Mouse (Mus musculus) heart, adult 10 weeks (tissue): ENCODE measurements around the gene Erbb4. TPM values are rescaled to one million over a fixed set of nuclear protein-coding genes. Genes with fewer than 3 reads are reported as not detected.

Experiments used
- polyA plus RNA-seq: library from polyadenylated mRNA; stranded (reverse); fragments of 350-450 nt; fragmentation: Illumina TruSeq; extraction: RNeasy Lipid Tissue Mini Kit (QIAGEN cat#74804); gene quantifications from one replicate; pipeline ENCODE4 v1.2.3, GENCODE M21; 2014; ENCODE audit warnings: low read depth, low replicate concordance

The Erbb4 gene
- polyA plus RNA-seq: 3.7 TPM

DNA sequence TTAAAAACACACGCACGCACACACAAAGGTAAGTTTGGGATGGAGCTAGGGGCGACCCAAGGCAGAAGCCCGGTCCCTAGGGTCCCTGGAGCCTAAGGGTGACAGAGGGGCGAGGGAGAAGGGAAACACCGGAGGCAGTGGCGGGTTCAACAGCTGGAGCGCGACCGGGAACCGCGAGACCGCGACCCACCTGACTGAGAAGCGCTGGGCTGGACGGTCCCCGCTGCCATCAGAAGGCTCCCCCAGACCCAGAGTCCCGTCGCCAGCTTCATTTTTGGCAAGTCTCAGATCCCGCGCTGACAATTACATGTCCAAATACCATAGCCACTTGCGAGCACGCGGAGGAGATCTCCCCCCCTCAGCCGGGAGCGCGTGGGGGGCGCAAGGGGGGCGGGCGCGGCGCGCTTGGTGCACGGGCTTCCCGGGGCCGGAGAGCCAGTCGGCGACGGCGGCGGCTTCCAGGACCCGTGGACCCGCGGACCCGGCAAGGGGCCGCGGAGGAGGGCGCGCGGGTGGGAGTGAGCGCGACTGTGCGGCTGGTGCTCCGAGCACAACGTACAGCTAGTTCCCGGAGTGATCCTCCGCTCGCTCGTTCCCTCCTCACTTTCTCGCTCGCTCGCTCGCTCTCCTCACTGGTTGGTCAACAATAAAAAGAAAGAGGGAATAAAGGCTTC is at the start of gene Erbb4:
Erbb4 (minus strand) TSS at position 575 of the 674 bp plus-strand sequence.

